Mouse (Mus musculus): ENCODE measurements at regions not wholly inside any gene's neighbourhood (a gene's known extent, or its start where the extent isn't known, plus 50 kb on each side); places are given as distances from the start of the nearest gene placed in this dataset.

- no peak overlapping the region for H3K4me3 ChIP-seq
- no peaks in the 10 kb centered on the region for H3K4me1 ChIP-seq
- H3K36me3 ChIP-seq = no peaks in the 10 kb centered on the region
- WGBS = 78% methylated on average over 7 of the region's 7 CpGs
- no peaks in the 10 kb centered on the region for H3K9me3 ChIP-seq
- no peak overlapping the region for H3K4me2 ChIP-seq (replicated peaks)
- no peak overlapping the region for H3K27ac ChIP-seq (replicated peaks)
- no peak overlapping the region for H3K9ac ChIP-seq (replicated peaks)
- no peak for ATAC-seq (replicated peaks)
- H3K27me3 ChIP-seq = no peaks in the 10 kb centered on the region
These were observed 148.7 kb upstream of the Ankrd50 start for GRCm38 (mm10) chr3:38633347-38633746.

DNA sequence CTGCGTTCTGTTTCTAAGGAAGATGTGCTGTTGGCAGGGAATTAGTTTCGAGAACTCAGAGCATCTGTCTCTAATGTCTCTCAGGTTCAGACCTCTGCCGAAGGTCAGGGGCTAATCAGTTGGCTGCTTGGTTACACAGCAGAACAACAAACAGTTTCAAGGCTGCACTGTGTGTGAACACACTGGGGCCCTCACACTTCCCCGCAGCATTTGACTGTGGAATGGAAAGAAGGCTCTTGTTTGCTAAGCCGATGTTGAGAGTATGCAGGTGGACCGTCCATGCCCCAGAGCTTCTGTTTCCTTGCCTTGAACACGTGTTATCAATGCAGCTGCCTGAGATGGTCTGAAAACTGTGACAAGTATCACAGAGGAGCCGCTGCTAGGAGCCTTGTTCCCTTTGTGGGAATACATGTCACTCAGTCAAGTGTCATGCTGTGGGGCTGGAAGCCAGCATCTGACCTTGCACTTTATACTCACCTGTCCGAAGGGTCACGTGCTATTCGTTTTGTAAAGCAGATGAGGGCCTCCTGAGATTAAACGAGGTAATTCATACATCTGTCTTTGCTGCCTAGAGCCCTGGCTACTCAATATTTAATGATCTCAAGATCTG, 141.0 kb upstream of the Ankrd50 start:
- H3K4me3 ChIP-seq = no peak overlapping the region
- no peak for ATAC-seq (replicated peaks)
- no peak overlapping the region for H3K4me2 ChIP-seq (replicated peaks)
- H3K36me3 ChIP-seq = no peaks in the 10 kb centered on the region
- H3K4me1 ChIP-seq = no peaks in the 10 kb centered on the region
- H3K9ac ChIP-seq (replicated peaks) = no peak overlapping the region
- no peaks in the 10 kb centered on the region for H3K27me3 ChIP-seq
- WGBS = 75% methylated on average over 12 of the region's 12 CpGs
- no peak overlapping the region for H3K27ac ChIP-seq (replicated peaks)
- no peaks in the 10 kb centered on the region for H3K9me3 ChIP-seq

- WGBS = 72% methylated on average over 3 of the region's 3 CpGs
- no peak for ATAC-seq (replicated peaks)
- Histone ChIP-seq H3K9ac (replicated peaks) (no peak overlapping the region), H3K27ac (replicated peaks) (no peak overlapping the region), H3K4me2 (replicated peaks) (no peak overlapping the region), H3K4me3 (no peak overlapping the region), H3K4me1 (no peaks in the 10 kb centered on the region), H3K9me3 (no peaks in the 10 kb centered on the region), H3K27me3 (no peaks in the 10 kb centered on the region), H3K36me3 (no peaks in the 10 kb centered on the region)
These were observed 133.3 kb upstream of the Ankrd50 start for GRCm38 (mm10) chr3:38617989-38618388.

DNA sequence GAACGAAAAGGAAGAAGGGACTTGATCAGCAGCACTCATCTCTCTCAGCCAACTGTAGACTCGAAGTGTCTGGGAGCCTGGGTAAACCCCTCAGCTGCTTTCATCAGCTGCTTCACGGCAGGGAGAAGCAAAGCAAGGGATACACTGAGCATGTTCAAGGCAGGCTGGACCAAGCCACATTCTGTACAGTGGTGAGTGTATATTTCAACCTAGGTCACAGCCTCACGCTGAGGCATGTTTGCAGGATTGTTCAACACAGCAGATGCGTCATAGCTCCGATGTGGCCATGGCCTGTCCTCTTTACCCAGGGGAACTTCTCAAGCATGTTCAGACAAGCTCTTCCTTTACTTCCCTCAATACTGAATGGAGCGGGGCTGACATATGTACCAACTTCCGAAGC, 132.6 kb upstream of the Ankrd50 start:
- H3K4me3 ChIP-seq = no peak overlapping the region
- WGBS = 88% methylated on average over 8 of the region's 8 CpGs
- no peak overlapping the region for H3K4me2 ChIP-seq (replicated peaks)
- H3K9ac ChIP-seq (replicated peaks) = no peak overlapping the region
- H3K36me3 ChIP-seq = no peaks in the 10 kb centered on the region
- H3K9me3 ChIP-seq = no peaks in the 10 kb centered on the region
- no peaks in the 10 kb centered on the region for H3K27me3 ChIP-seq
- no peaks in the 10 kb centered on the region for H3K4me1 ChIP-seq
- no peak for ATAC-seq (replicated peaks)
- H3K27ac ChIP-seq (replicated peaks) = no peak overlapping the region

DNA sequence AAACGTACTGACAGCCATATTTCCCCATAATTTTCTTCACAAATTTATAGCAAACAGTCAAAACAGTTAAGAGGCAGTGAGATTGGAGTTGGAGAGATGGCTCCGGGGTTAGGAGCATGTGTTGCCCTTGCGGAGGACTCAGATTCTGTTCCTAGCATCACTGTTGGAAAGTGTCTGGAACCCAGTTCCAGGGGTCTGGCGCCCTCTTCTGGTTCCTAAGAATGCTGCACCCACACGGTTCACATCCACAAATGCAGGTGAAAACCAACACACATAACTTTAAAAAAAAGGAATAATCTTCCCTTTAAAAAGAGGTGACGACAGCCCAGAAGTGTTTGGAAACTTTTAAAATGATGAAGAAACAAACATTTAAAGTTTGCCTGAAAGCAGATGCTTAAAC, 129.1 kb upstream of the Ankrd50 start:
- 72% methylated on average over 6 of the region's 6 CpGs for WGBS
- no peaks in the 10 kb centered on the region for H3K36me3 ChIP-seq
- H3K4me3 ChIP-seq = no peak overlapping the region
- no peak overlapping the region for H3K4me2 ChIP-seq (replicated peaks)
- H3K27ac ChIP-seq (replicated peaks) = no peak overlapping the region
- H3K4me1 ChIP-seq = no peaks in the 10 kb centered on the region
- H3K27me3 ChIP-seq = no peaks in the 10 kb centered on the region
- no peaks in the 10 kb centered on the region for H3K9me3 ChIP-seq
- ATAC-seq (replicated peaks) = no peak
- H3K9ac ChIP-seq (replicated peaks) = no peak overlapping the region

DNA sequence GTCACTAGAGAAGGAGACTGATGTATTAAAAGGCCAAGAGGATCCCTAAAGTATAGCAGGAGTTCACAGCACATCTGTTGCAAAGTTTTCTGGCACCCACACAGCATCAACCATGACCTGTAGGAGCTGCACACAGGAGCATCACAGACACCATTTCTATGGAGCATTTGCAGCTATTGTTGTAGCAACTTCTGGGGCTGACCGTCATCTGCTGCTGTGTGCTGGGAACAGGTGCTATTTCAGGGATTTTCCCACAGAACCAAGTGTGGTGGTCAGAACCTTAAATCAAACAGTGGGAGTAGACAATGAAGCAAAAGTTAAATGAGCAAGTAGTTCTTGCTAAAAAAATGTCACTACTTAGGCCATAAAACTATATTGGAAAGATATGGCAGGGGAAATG, 106.9 kb upstream of the Ankrd50 start:
- H3K27ac ChIP-seq (replicated peaks) = no peak overlapping the region
- no peak for ATAC-seq (replicated peaks)

GRCm38 (mm10) chr3:38588966-38589365, 104.3 kb upstream of the Ankrd50 start:
- H3K9me3 ChIP-seq = no peaks in the 10 kb centered on the region
- no peak overlapping the region for H3K4me3 ChIP-seq
- no peak overlapping the region for H3K9ac ChIP-seq (replicated peaks)
- H3K27me3 ChIP-seq = no peaks in the 10 kb centered on the region
- H3K36me3 ChIP-seq = no peaks in the 10 kb centered on the region
- H3K4me2 ChIP-seq (replicated peaks) = no peak overlapping the region
- no peaks in the 10 kb centered on the region for H3K4me1 ChIP-seq
- no peak for ATAC-seq (replicated peaks)
- no peak overlapping the region for H3K27ac ChIP-seq (replicated peaks)

More for the DNA sequence above, 106.9 kb upstream of the Ankrd50 start:
- Histone ChIP-seq H3K4me2 (replicated peaks) (no peak overlapping the region), H3K36me3 (no peaks in the 10 kb centered on the region), H3K9ac (replicated peaks) (no peak overlapping the region), H3K4me1 (no peaks in the 10 kb centered on the region), H3K9me3 (no peaks in the 10 kb centered on the region), H3K27me3 (no peaks in the 10 kb centered on the region), H3K4me3 (no peak overlapping the region)
- WGBS = 96% methylated on average over 1 of the region's 1 CpGs

GRCm38 (mm10) chr3:38585509-38585908, 100.9 kb upstream of the Ankrd50 start:
- no peak for ATAC-seq (replicated peaks)
- no peak overlapping the region for H3K9ac ChIP-seq (replicated peaks)
- no peak overlapping the region for H3K4me2 ChIP-seq (replicated peaks)

GRCm38 (mm10) chr3:38579781-38580180, 95.1 kb upstream of the Ankrd50 start:
- H3K27ac ChIP-seq (replicated peaks) = no peak overlapping the region
- ATAC-seq (replicated peaks) = no peak
- no peak overlapping the region for H3K4me2 ChIP-seq (replicated peaks)
- H3K9me3 ChIP-seq = no peaks in the 10 kb centered on the region
- no peaks in the 10 kb centered on the region for H3K27me3 ChIP-seq
- WGBS = 80% methylated on average over 1 of the region's 1 CpGs
- no peak overlapping the region for H3K4me3 ChIP-seq
- H3K4me1 ChIP-seq = no peaks in the 10 kb centered on the region
- no peak overlapping the region for H3K9ac ChIP-seq (replicated peaks)
- no peaks in the 10 kb centered on the region for H3K36me3 ChIP-seq

More at GRCm38 (mm10) chr3:38585509-38585908, 100.9 kb upstream of the Ankrd50 start:
- H3K36me3 ChIP-seq = no peaks in the 10 kb centered on the region
- no peaks in the 10 kb centered on the region for H3K9me3 ChIP-seq
- H3K4me1 ChIP-seq = no peaks in the 10 kb centered on the region
- 92% methylated on average over 5 of the region's 5 CpGs for WGBS
- H3K4me3 ChIP-seq = no peak overlapping the region
- H3K27ac ChIP-seq (replicated peaks) = no peak overlapping the region
- H3K27me3 ChIP-seq = no peaks in the 10 kb centered on the region

GRCm38 (mm10) chr3:38577890-38578628, 93.4 kb upstream of the Ankrd50 start:
- Histone ChIP-seq H3K36me3 (no peaks in the 10 kb centered on the region), H3K4me1 (no peaks in the 10 kb centered on the region), H3K27ac (replicated peaks) (no peak overlapping the region), H3K4me3 (no peak overlapping the region), H3K9me3 (no peaks in the 10 kb centered on the region), H3K4me2 (replicated peaks) (no peak overlapping the region), H3K9ac (replicated peaks) (no peak overlapping the region), H3K27me3 (no peaks in the 10 kb centered on the region)
- 45% methylated on average over 5 of the region's 5 CpGs for WGBS
- ATAC-seq (replicated peaks) = no peak

DNA sequence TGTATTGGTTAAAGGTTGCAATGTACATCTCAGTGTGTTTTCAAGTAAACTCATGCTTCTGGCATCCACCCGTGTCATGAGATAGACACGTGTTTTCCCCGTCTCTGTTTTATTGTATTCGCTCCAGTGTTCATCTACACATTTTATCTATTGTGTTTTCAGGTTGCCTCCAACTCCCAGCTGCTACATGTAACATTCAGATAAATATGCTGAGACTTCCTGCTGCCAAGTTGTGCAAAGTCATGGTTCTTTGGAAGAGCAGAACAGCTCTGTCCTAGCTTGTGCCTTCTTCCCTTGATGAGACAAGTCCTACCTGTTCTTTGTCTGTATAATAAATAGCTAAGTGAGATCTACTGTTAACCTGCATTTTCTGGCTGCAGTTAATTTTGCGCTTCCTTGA, 89.0 kb upstream of the Ankrd50 start:
- no peaks in the 10 kb centered on the region for H3K9me3 ChIP-seq
- ATAC-seq (replicated peaks) = no peak
- 90% methylated on average over 5 of the region's 5 CpGs for WGBS
- no peak overlapping the region for H3K9ac ChIP-seq (replicated peaks)
- H3K4me2 ChIP-seq (replicated peaks) = no peak overlapping the region
- H3K4me3 ChIP-seq = no peak overlapping the region
- H3K36me3 ChIP-seq = no peaks in the 10 kb centered on the region
- H3K27ac ChIP-seq (replicated peaks) = no peak overlapping the region
- H3K27me3 ChIP-seq = no peaks in the 10 kb centered on the region
- H3K4me1 ChIP-seq = peaks cover 4% of the 10 kb centered on the region

DNA sequence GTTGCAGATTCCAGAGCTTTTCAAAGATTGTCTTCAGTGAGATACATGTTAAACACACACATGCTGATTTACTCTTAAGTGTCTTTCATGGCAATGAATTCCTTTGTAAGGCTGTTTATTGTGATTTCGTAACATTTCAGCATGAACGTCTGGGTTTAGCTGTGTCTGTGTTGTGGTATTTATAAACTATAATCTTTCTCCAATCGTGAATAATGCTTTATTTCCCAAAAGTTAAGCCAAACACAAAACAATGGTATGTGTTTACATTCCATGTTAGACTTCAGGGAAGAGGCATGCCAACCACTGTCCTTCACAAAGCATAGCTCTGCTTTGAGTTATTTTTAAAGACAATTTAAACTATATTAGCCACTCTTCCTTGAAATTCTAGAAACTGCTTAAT, 87.5 kb upstream of the Ankrd50 start:
- Histone ChIP-seq H3K9me3 (no peaks in the 10 kb centered on the region), H3K9ac (replicated peaks) (no peak overlapping the region), H3K4me2 (replicated peaks) (no peak overlapping the region), H3K4me1 (peaks cover 13% of the 10 kb centered on the region), H3K27ac (replicated peaks) (no peak overlapping the region), H3K27me3 (no peaks in the 10 kb centered on the region), H3K36me3 (no peaks in the 10 kb centered on the region), H3K4me3 (no peak overlapping the region)
- no peak for ATAC-seq (replicated peaks)
- WGBS = 66% methylated on average over 3 of the region's 3 CpGs

DNA sequence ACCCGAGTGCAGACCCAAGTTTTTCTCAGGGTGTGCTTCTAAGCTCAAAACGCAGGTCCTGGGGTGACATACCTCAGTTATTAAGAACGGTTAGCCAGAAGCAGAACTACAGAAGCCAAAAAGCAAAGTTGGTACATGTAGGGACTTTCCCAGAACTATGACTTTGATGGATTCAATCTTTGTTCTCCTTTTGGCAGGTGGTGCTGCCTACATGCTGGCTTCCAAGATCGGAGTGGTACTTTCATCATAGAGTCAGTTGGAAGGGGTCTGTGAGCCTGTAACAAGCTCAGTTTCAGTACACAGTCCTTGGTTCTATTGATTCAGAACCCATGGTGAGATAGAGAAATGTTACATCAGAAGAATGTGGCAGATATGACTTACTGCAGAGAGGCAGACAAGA, 86.6 kb upstream of the Ankrd50 start:
- H3K4me3 ChIP-seq = no peak overlapping the region
- no peaks in the 10 kb centered on the region for H3K36me3 ChIP-seq
- no peak overlapping the region for H3K9ac ChIP-seq (replicated peaks)
- H3K27me3 ChIP-seq = no peaks in the 10 kb centered on the region
- peaks cover 13% of the 10 kb centered on the region for H3K4me1 ChIP-seq
- 80% methylated on average over 4 of the region's 4 CpGs for WGBS
- no peak for ATAC-seq (replicated peaks)
- H3K4me2 ChIP-seq (replicated peaks) = no peak overlapping the region
- no peaks in the 10 kb centered on the region for H3K9me3 ChIP-seq
- no peak overlapping the region for H3K27ac ChIP-seq (replicated peaks)

Measured in forebrain, embryonic 15.5 days (tissue).